Mouse (Mus musculus) brain, embryonic 14.5 days (tissue): ENCODE results near the gene Dpm2.

ENCODE experiments used
- CTCF ChIP-seq: fragments of 200-500 bp; IDR thresholded peaks from 2 replicates; pipeline ENCODE4 v1.5.1; 2012; ENCODE audit warnings: inconsistent platforms, mild to moderate bottlenecking, moderate library complexity, borderline replicate concordance; ENCODE audit not compliant: insufficient read depth, insufficient read length; ENCODE audit errors: extremely low read depth
- POLR2A ChIP-seq: fragments of 200-500 bp; IDR thresholded peaks from 2 replicates; pipeline ENCODE4 v1.6.1; 2012; ENCODE audit warnings: mild to moderate bottlenecking, inconsistent platforms, borderline replicate concordance; ENCODE audit not compliant: poor library complexity, insufficient read depth, insufficient read length, severe bottlenecking; ENCODE audit errors: extremely low read depth

DNA sequence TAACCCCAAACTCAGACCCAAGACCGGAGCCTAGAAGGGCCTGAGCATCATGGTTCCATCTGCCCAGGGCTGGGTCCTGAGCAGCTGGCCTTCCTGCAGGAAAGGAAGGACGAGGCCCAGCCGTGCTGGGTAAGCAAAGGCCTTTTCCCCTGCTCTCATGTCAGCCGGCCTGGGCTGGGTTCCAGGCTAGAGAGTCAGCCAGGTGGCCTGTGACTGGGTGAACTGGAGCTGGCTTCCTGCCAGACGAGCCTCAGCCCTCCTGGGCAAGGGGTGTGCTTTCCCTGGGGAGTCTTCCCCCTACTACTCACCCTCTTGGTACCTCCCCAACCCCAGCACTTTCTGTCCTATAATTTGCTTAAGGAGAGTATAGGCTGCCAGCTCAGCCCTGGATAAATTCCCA is 2.5 kb upstream of the Dpm2 start:
- TF ChIP-seq POLR2A, result no peak
- no peak for TF ChIP-seq CTCF
